Mouse (Mus musculus): ENCODE results near the gene Pdzd4. TPM values are rescaled to one million over a fixed set of nuclear protein-coding genes. Genes with fewer than 3 reads are reported as not detected.

The Pdzd4 gene
- total RNA-seq (2014; fragmentation: Nextera tagmentation) = not detected in 2 replicates
- total RNA-seq (2017) = 0.05 and 0.06 TPM in 2 replicates
- 0.04 TPM in 1 of 2 replicates, not detected in the other for polyA plus RNA-seq (2012)

GRCm38 (mm10) chrX:73824185-73825151, at the start of gene Pdzd4:
TSS of gene Pdzd4 (minus strand) at chrX:73824969.
- Histone ChIP-seq H3K4me3 (ENCODE audit: low read depth, low read length) (no peak within 1 kb of the TSS), H3K4me1 (ENCODE audit: insufficient read depth, low read depth, low read length) (no peaks in the 10 kb centered on the region), H3K9me3 (replicated peaks) (no peaks in the 10 kb centered on the region), H3K36me3 (replicated peaks) (no peaks in the 10 kb centered on the region), H3K27me3 (ENCODE audit: insufficient read depth, low read length) (peaks cover 23% of the 10 kb centered on the region; the same call in 1 of the 2 replicates)
- ATAC-seq (ENCODE audit: extremely low read depth, insufficient number of reproducible peaks, low FRiP score, poor library complexity, severe bottlenecking) (no peak), DNase-seq (ENCODE audit: low spot score) (no peak)
- TF ChIP-seq CTCF (IDR thresholded peaks at IDR 0.05; ENCODE audit: low read depth, low read length) (no peak), GATA1 (IDR thresholded peaks at IDR 0.05; ENCODE audit: borderline replicate concordance, low read length) (no peak), TAL1 (conservative IDR thresholded peaks at IDR 0.05; ENCODE audit: low read depth, low read length) (no peak), POLR2AphosphoS5 (IDR thresholded peaks at IDR 0.05; ENCODE audit: insufficient replicate concordance, low read depth, low read length) (no peak)

- no peak for TF ChIP-seq CTCF (IDR thresholded peaks at IDR 0.05; ENCODE audit: low read depth, low read length)
- no peak for TF ChIP-seq GATA2 (IDR thresholded peaks at IDR 0.05; ENCODE audit: borderline replicate concordance, low read depth, low read length)
- ATAC-seq (ENCODE audit: extremely low read depth, insufficient number of reproducible peaks, low FRiP score, poor library complexity, severe bottlenecking) (no peak), DNase-seq (ENCODE audit: low spot score) (no peak)
- Histone ChIP-seq H3K4me1 (ENCODE audit: insufficient read depth, low read depth, low read length) (no peaks in the 10 kb centered on the region), H3K36me3 (replicated peaks) (no peaks in the 10 kb centered on the region), H3K27me3 (ENCODE audit: insufficient read depth, low read length) (no peaks in the 10 kb centered on the region), H3K4me3 (ENCODE audit: low read depth, low read length) (no peak overlapping the region), H3K9me3 (replicated peaks) (no peaks in the 10 kb centered on the region)
Measured at GRCm38 (mm10) chrX:73871956-73872355, 47.2 kb upstream of the Pdzd4 start.

GRCm38 (mm10) chrX:73871474-73871873, 46.7 kb upstream of the Pdzd4 start:
- no peak for DNase-seq (ENCODE audit: low spot score)
- Histone ChIP-seq H3K4me3 (ENCODE audit: low read depth, low read length) (no peak overlapping the region), H3K36me3 (replicated peaks) (no peaks in the 10 kb centered on the region), H3K4me1 (ENCODE audit: insufficient read depth, low read depth, low read length) (no peaks in the 10 kb centered on the region), H3K9me3 (replicated peaks) (no peaks in the 10 kb centered on the region), H3K27me3 (ENCODE audit: insufficient read depth, low read length) (no peaks in the 10 kb centered on the region)
- TF ChIP-seq CTCF (IDR thresholded peaks at IDR 0.05; ENCODE audit: low read depth, low read length) (no peak), POLR2AphosphoS5 (IDR thresholded peaks at IDR 0.05; ENCODE audit: insufficient replicate concordance, low read depth, low read length) (no peak), GATA1 (IDR thresholded peaks at IDR 0.05; ENCODE audit: borderline replicate concordance, low read length) (no peak), TAL1 (conservative IDR thresholded peaks at IDR 0.05; ENCODE audit: low read depth, low read length) (no peak), GATA2 (IDR thresholded peaks at IDR 0.05; ENCODE audit: borderline replicate concordance, low read depth, low read length) (no peak)
- no peak for ATAC-seq (ENCODE audit: extremely low read depth, insufficient number of reproducible peaks, low FRiP score, poor library complexity, severe bottlenecking)

GRCm38 (mm10) chrX:73869334-73869733, 44.6 kb upstream of the Pdzd4 start:
- DNase-seq (ENCODE audit: low spot score) = peak; percentile 7
- no peak for ATAC-seq (ENCODE audit: extremely low read depth, insufficient number of reproducible peaks, low FRiP score, poor library complexity, severe bottlenecking)
- H3K27me3 ChIP-seq (ENCODE audit: insufficient read depth, low read length) = no peaks in the 10 kb centered on the region
- H3K36me3 ChIP-seq (replicated peaks) = no peaks in the 10 kb centered on the region
- H3K4me3 ChIP-seq (ENCODE audit: low read depth, low read length) = no peak overlapping the region
- TF ChIP-seq CTCF (IDR thresholded peaks at IDR 0.05; ENCODE audit: low read depth, low read length) = no peak
- no peak for TF ChIP-seq POLR2AphosphoS5 (IDR thresholded peaks at IDR 0.05; ENCODE audit: insufficient replicate concordance, low read depth, low read length)
- no peak for TF ChIP-seq GATA1 (IDR thresholded peaks at IDR 0.05; ENCODE audit: borderline replicate concordance, low read length)
- no peak for TF ChIP-seq TAL1 (conservative IDR thresholded peaks at IDR 0.05; ENCODE audit: low read depth, low read length)
- TF ChIP-seq GATA2 (IDR thresholded peaks at IDR 0.05; ENCODE audit: borderline replicate concordance, low read depth, low read length) = no peak
- no peaks in the 10 kb centered on the region for H3K4me1 ChIP-seq (ENCODE audit: insufficient read depth, low read depth, low read length)
- H3K9me3 ChIP-seq (replicated peaks) = no peaks in the 10 kb centered on the region

GRCm38 (mm10) chrX:73867852-73868251, 43.1 kb upstream of the Pdzd4 start:
- no peak for ATAC-seq (ENCODE audit: extremely low read depth, insufficient number of reproducible peaks, low FRiP score, poor library complexity, severe bottlenecking)
- no peaks in the 10 kb centered on the region for H3K9me3 ChIP-seq (replicated peaks)
- H3K27me3 ChIP-seq (ENCODE audit: insufficient read depth, low read length) = no peaks in the 10 kb centered on the region
- no peak overlapping the region for H3K4me3 ChIP-seq (ENCODE audit: low read depth, low read length)
- DNase-seq (ENCODE audit: low spot score) = no peak
- TF ChIP-seq POLR2AphosphoS5 (IDR thresholded peaks at IDR 0.05; ENCODE audit: insufficient replicate concordance, low read depth, low read length) (no peak), TAL1 (conservative IDR thresholded peaks at IDR 0.05; ENCODE audit: low read depth, low read length) (no peak), GATA2 (IDR thresholded peaks at IDR 0.05; ENCODE audit: borderline replicate concordance, low read depth, low read length) (no peak), CTCF (IDR thresholded peaks at IDR 0.05; ENCODE audit: low read depth, low read length) (no peak)
- no peaks in the 10 kb centered on the region for H3K4me1 ChIP-seq (ENCODE audit: insufficient read depth, low read depth, low read length)
- H3K36me3 ChIP-seq (replicated peaks) = no peaks in the 10 kb centered on the region

GRCm38 (mm10) chrX:73867256-73867655, 42.5 kb upstream of the Pdzd4 start:
- Histone ChIP-seq H3K9me3 (replicated peaks) (no peaks in the 10 kb centered on the region), H3K4me1 (ENCODE audit: insufficient read depth, low read depth, low read length) (no peaks in the 10 kb centered on the region), H3K27me3 (ENCODE audit: insufficient read depth, low read length) (0 out of 2 replicates have a peak, but pooled peaks cover 3% of the 10 kb centered on the region), H3K36me3 (replicated peaks) (no peaks in the 10 kb centered on the region), H3K4me3 (ENCODE audit: low read depth, low read length) (no peak overlapping the region)
- DNase-seq (ENCODE audit: low spot score) = no peak
- TF ChIP-seq GATA1 (IDR thresholded peaks at IDR 0.05; ENCODE audit: borderline replicate concordance, low read length) (no peak), TAL1 (conservative IDR thresholded peaks at IDR 0.05; ENCODE audit: low read depth, low read length) (no peak), GATA2 (IDR thresholded peaks at IDR 0.05; ENCODE audit: borderline replicate concordance, low read depth, low read length) (no peak)
- no peak for ATAC-seq (ENCODE audit: extremely low read depth, insufficient number of reproducible peaks, low FRiP score, poor library complexity, severe bottlenecking)
